Mouse (Mus musculus) C2C12 (cell line): ENCODE measurements around the gene Ceacam20.

Source experiments
- CEBPB ChIP-seq: IDR thresholded peaks from one replicate; pipeline ENCODE4 v1.6.1; 2011; ENCODE audit warnings: low read depth, mild to moderate bottlenecking, control low read depth, moderate library complexity
- CTCF ChIP-seq: IDR thresholded peaks from one replicate; pipeline ENCODE4 v1.5.1; 2011; ENCODE audit not compliant: control insufficient read depth, insufficient read depth, insufficient read length
- FOSL1 ChIP-seq: IDR thresholded peaks from one replicate; pipeline ENCODE4 v1.8.0; 2011; ENCODE audit warnings: mild to moderate bottlenecking, low read length; ENCODE audit not compliant: poor library complexity, insufficient read depth, severe bottlenecking
- MAX ChIP-seq: IDR thresholded peaks from one replicate; pipeline ENCODE4 v1.6.1; 2011; ENCODE audit warnings: mild to moderate bottlenecking, control low read depth
- MYOD1 ChIP-seq: IDR thresholded peaks from one replicate; pipeline ENCODE4 v1.6.1; 2011; ENCODE audit warnings: low read depth; ENCODE audit not compliant: control insufficient read depth, insufficient read length
- USF1 ChIP-seq: IDR thresholded peaks from one replicate; pipeline ENCODE4 v1.6.1; 2011; ENCODE audit warnings: low read depth, mild to moderate bottlenecking, control low read depth, moderate library complexity

GRCm38 (mm10) chr7:19923797-19924196 is 41.4 kb upstream of the Ceacam20 start:
- TF ChIP-seq CTCF (no peak), MYOD1 (no peak), MAX (no peak), CEBPB (no peak), USF1 (no peak), FOSL1 (no peak)
